Mouse (Mus musculus) limb, embryonic 15.5 days (tissue): ENCODE results near the gene Apoa2. TPM values are rescaled to one million over a fixed set of nuclear protein-coding genes. Genes with fewer than 3 reads are reported as not detected.
A peak's percentile ranks its signal among the peaks of the same experiment; 100 is the strongest.

ENCODE experiments used
- ATAC-seq: fragments of 200-750 bp; cut with Nextera tagmentation; 2 replicates; pipeline ENCODE4 v1.8.0; 2017; ENCODE audit warnings: low read depth, moderate TSS enrichment; ENCODE audit not compliant: insufficient number of reproducible peaks, low FRiP score, low TSS enrichment
- H3K27ac ChIP-seq: fragments of 300-500 bp; sonication (generic); 2 replicates; pipeline ENCODE4 v1.5.1; 2015; ENCODE audit warnings: moderate library complexity, mild to moderate bottlenecking, inconsistent platforms
- H3K27me3 ChIP-seq: fragments of 300-500 bp; sonication (generic); 2 replicates; pipeline ENCODE4 v1.6.1; 2015; ENCODE audit warnings: inconsistent platforms
- H3K36me3 ChIP-seq: fragments of 300-500 bp; sonication (generic); 2 replicates; pipeline ENCODE4 v1.6.1; 2015; ENCODE audit warnings: inconsistent platforms
- H3K4me1 ChIP-seq: fragments of 300-500 bp; sonication (generic); 2 replicates; pipeline ENCODE4 v1.6.1; 2015; ENCODE audit warnings: inconsistent platforms
- H3K4me2 ChIP-seq: fragments of 300-500 bp; sonication (generic); 2 replicates; pipeline ENCODE4 v1.6.1; 2015; ENCODE audit warnings: mild to moderate bottlenecking, inconsistent platforms
- H3K4me3 ChIP-seq: fragments of 300-500 bp; sonication (generic); 2 replicates; pipeline ENCODE4 v1.5.1; 2015; ENCODE audit warnings: mild to moderate bottlenecking, inconsistent platforms
- H3K9ac ChIP-seq: fragments of 300-500 bp; sonication (generic); 2 replicates; pipeline ENCODE4 v1.6.1; 2015; ENCODE audit warnings: inconsistent platforms
- H3K9me3 ChIP-seq: fragments of 300-500 bp; sonication (generic); 2 replicates; pipeline ENCODE4 v1.6.1; 2016; ENCODE audit warnings: inconsistent platforms
- WGBS: fragments of 180-500 bp; shearing (Covaris S2); methylation state at CpG from one replicate; pipeline ENCODE4 v1.1.7; 2015; 5-methylcytosine and 5-hydroxymethylcytosine counted together
- polyA plus RNA-seq: library from polyadenylated mRNA; unstranded; fragments of >200 nt; fragmentation: Nextera tagmentation; extraction: Ambion mirVana; gene quantifications from 2 replicates; pipeline ENCODE4 v1.2.1, GENCODE M21; 2015

Apoa2 gene
- polyA plus RNA-seq, 1 experiment from 2014 or later, result 17.5 TPM

- ATAC-seq, result no peak
- no peaks in the 10 kb centered on the region for H3K9me3 ChIP-seq
- no peak overlapping the region for H3K4me2 ChIP-seq
- no peaks in the 10 kb centered on the region for H3K36me3 ChIP-seq
- H3K27me3 ChIP-seq, result no peaks in the 10 kb centered on the region
- no peak overlapping the region for H3K27ac ChIP-seq
- 58% methylated on average over 3 of the region's 3 CpGs for WGBS
- H3K4me1 ChIP-seq, result no peaks in the 10 kb centered on the region
- no peak overlapping the region for H3K9ac ChIP-seq
- H3K4me3 ChIP-seq, result no peak overlapping the region
Measured at GRCm38 (mm10) chr1:171212854-171213253, 12.0 kb upstream of the Apoa2 start.

GRCm38 (mm10) chr1:171213801-171214496, 10.9 kb upstream of the Apoa2 start, which contains the start of gene Nr1i3:
Gene Nr1i3 (plus strand): TSS chr1:171213970.
- ATAC-seq, result no peak
- Histone ChIP-seq H3K27ac (no peak within 1 kb of the TSS), H3K4me2 (no peak within 1 kb of the TSS), H3K9ac (no peak within 1 kb of the TSS), H3K4me1 (no peaks in the 10 kb centered on the region), H3K9me3 (no peaks in the 10 kb centered on the region), H3K36me3 (peaks cover 8% of the 10 kb centered on the region), H3K4me3 (no peak within 1 kb of the TSS), H3K27me3 (no peaks in the 10 kb centered on the region)
- WGBS, result 65% methylated on average over 10 of the region's 10 CpGs

- no peak overlapping the region for H3K9ac ChIP-seq
- H3K4me2 ChIP-seq, result no peak overlapping the region
- no peak overlapping the region for H3K27ac ChIP-seq
- H3K36me3 ChIP-seq, result peaks cover 20% of the 10 kb centered on the region
- H3K4me3 ChIP-seq, result no peak overlapping the region
- no peaks in the 10 kb centered on the region for H3K27me3 ChIP-seq
- H3K9me3 ChIP-seq, result no peaks in the 10 kb centered on the region
- 89% methylated on average over 18 of the region's 18 CpGs for WGBS
- H3K4me1 ChIP-seq, result peaks cover 9% of the 10 kb centered on the region
- ATAC-seq, result no peak
Measured at GRCm38 (mm10) chr1:171216241-171216955, 8.5 kb upstream of the Apoa2 start.

- Histone ChIP-seq H3K4me2 (peak overlapping the region; percentile 87), H3K27me3 (no peaks in the 10 kb centered on the region), H3K4me3 (peak overlapping the region; percentile 64), H3K4me1 (peaks cover 15% of the 10 kb centered on the region), H3K9me3 (no peaks in the 10 kb centered on the region), H3K36me3 (peaks cover 20% of the 10 kb centered on the region), H3K9ac (no peak overlapping the region), H3K27ac (no peak overlapping the region)
- WGBS, result 5% methylated on average over 10 of the region's 10 CpGs
- ATAC-seq, result no peak
Measured at GRCm38 (mm10) chr1:171220871-171221270, 4.0 kb upstream of the Apoa2 start.

GRCm38 (mm10) chr1:171221281-171222193, 3.3 kb upstream of the Apoa2 start:
- 7% methylated on average over 22 of the region's 22 CpGs for WGBS
- Histone ChIP-seq H3K9ac (peak overlapping the region; percentile 35), H3K4me2 (peak overlapping the region; percentile 87), H3K36me3 (peaks cover 20% of the 10 kb centered on the region), H3K27me3 (no peaks in the 10 kb centered on the region), H3K9me3 (no peaks in the 10 kb centered on the region), H3K4me3 (peak overlapping the region; percentile 64), H3K27ac (no peak overlapping the region), H3K4me1 (peaks cover 15% of the 10 kb centered on the region)
- no peak; the same call in 1 of the 2 replicates for ATAC-seq

GRCm38 (mm10) chr1:171222238-171223155, 2.4 kb upstream of the Apoa2 start, which contains the start of gene Tomm40l:
Gene Tomm40l (minus strand): TSS chr1:171222514.
- peaks cover 20% of the 10 kb centered on the region for H3K36me3 ChIP-seq
- H3K4me3 ChIP-seq, result peak within 1 kb of the TSS; percentile 64
- H3K27me3 ChIP-seq, result no peaks in the 10 kb centered on the region
- peak within 1 kb of the TSS; percentile 35 for H3K9ac ChIP-seq
- peak within 1 kb of the TSS; percentile 93 for H3K27ac ChIP-seq
- 1% methylated on average over 28 of the region's 28 CpGs for WGBS
- peak; percentile 97 for ATAC-seq
- no peaks in the 10 kb centered on the region for H3K9me3 ChIP-seq
- H3K4me2 ChIP-seq, result peak within 1 kb of the TSS; percentile 87
- H3K4me1 ChIP-seq, result peaks cover 15% of the 10 kb centered on the region

GRCm38 (mm10) chr1:171223168-171223567, 1.7 kb upstream of the Apoa2 start:
- H3K27ac ChIP-seq, result peak overlapping the region; percentile 93
- no peak for ATAC-seq
- H3K9ac ChIP-seq, result no peak overlapping the region
- peaks cover 15% of the 10 kb centered on the region for H3K4me1 ChIP-seq
- peak overlapping the region; percentile 64 for H3K4me3 ChIP-seq
- peaks cover 20% of the 10 kb centered on the region for H3K36me3 ChIP-seq
- H3K27me3 ChIP-seq, result no peaks in the 10 kb centered on the region
- peak overlapping the region; percentile 40 for H3K4me2 ChIP-seq
- H3K9me3 ChIP-seq, result no peaks in the 10 kb centered on the region
- WGBS, result 81% methylated on average over 6 of the region's 6 CpGs

GRCm38 (mm10) chr1:171223796-171224195, 1.1 kb upstream of the Apoa2 start:
- no peak for ATAC-seq
- no peak overlapping the region for H3K9ac ChIP-seq

GRCm38 (mm10) chr1:171226780-171227179, 1.9 kb downstream of the Apoa2 start:
- peaks cover 6% of the 10 kb centered on the region for H3K4me1 ChIP-seq
- no peaks in the 10 kb centered on the region for H3K9me3 ChIP-seq
- 50% methylated on average over 4 of the region's 4 CpGs for WGBS
- no peak overlapping the region for H3K27ac ChIP-seq
- no peaks in the 10 kb centered on the region for H3K27me3 ChIP-seq
- H3K4me2 ChIP-seq, result no peak overlapping the region
- no peak for ATAC-seq
- no peak overlapping the region for H3K4me3 ChIP-seq
- H3K9ac ChIP-seq, result no peak overlapping the region
- H3K36me3 ChIP-seq, result no peaks in the 10 kb centered on the region

More at GRCm38 (mm10) chr1:171223796-171224195, 1.1 kb upstream of the Apoa2 start:
- peaks cover 13% of the 10 kb centered on the region for H3K36me3 ChIP-seq
- no peak overlapping the region for H3K4me2 ChIP-seq
- no peak overlapping the region for H3K4me3 ChIP-seq
- no peak overlapping the region for H3K27ac ChIP-seq
- H3K9me3 ChIP-seq, result no peaks in the 10 kb centered on the region
- WGBS, result 86% methylated on average over 2 of the region's 2 CpGs
- no peaks in the 10 kb centered on the region for H3K27me3 ChIP-seq
- peaks cover 15% of the 10 kb centered on the region for H3K4me1 ChIP-seq

GRCm38 (mm10) chr1:171227879-171228278, 3.0 kb downstream of the Apoa2 start:
- Histone ChIP-seq H3K4me2 (no peak overlapping the region), H3K4me3 (no peak overlapping the region), H3K9ac (no peak overlapping the region), H3K9me3 (no peaks in the 10 kb centered on the region), H3K36me3 (no peaks in the 10 kb centered on the region), H3K4me1 (0 out of 2 replicates have a peak, but pooled peaks cover 3% of the 10 kb centered on the region), H3K27ac (no peak overlapping the region), H3K27me3 (no peaks in the 10 kb centered on the region)
- 68% methylated on average over 1 of the region's 1 CpGs for WGBS
- ATAC-seq, result no peak

GRCm38 (mm10) chr1:171229750-171230149, 4.9 kb downstream of the Apoa2 start:
- Histone ChIP-seq H3K27ac (no peak overlapping the region), H3K27me3 (no peaks in the 10 kb centered on the region), H3K4me2 (no peak overlapping the region), H3K4me3 (no peak overlapping the region), H3K9ac (no peak overlapping the region), H3K36me3 (peaks cover 16% of the 10 kb centered on the region), H3K4me1 (0 out of 2 replicates have a peak, but pooled peaks cover 3% of the 10 kb centered on the region), H3K9me3 (no peaks in the 10 kb centered on the region)
- WGBS, result 37% methylated on average over 6 of the region's 6 CpGs
- ATAC-seq, result no peak
